Mouse (Mus musculus) neural tube, embryonic 13.5 days (tissue): Measurements from ENCODE around the gene Dnm3. TPM values are rescaled to one million over a fixed set of nuclear protein-coding genes. Genes with fewer than 3 reads are reported as not detected.
A peak's percentile ranks its signal among the peaks of the same experiment; 100 is the strongest.

Experiments
- ATAC-seq: fragments of 200-750 bp; cut with Nextera tagmentation; 2 replicates; pipeline ENCODE4 v1.8.0; 2017; ENCODE audit warnings: low read depth, mild to moderate bottlenecking, moderate TSS enrichment, moderate library complexity
- H3K27ac ChIP-seq: fragments of 300-500 bp; sonication (generic); replicated peaks from 2 replicates; pipeline ENCODE4 v1.5.1; 2015; ENCODE audit warnings: moderate library complexity, mild to moderate bottlenecking, inconsistent platforms
- H3K27me3 ChIP-seq: fragments of 300-500 bp; sonication (generic); 2 replicates; pipeline ENCODE4 v1.6.1; 2015; ENCODE audit warnings: mild to moderate bottlenecking, inconsistent platforms
- H3K36me3 ChIP-seq: fragments of 300-500 bp; sonication (generic); 2 replicates; pipeline ENCODE4 v1.6.1; 2015; ENCODE audit warnings: mild to moderate bottlenecking, inconsistent platforms
- H3K4me1 ChIP-seq: fragments of 300-500 bp; sonication (generic); replicated peaks from 2 replicates; pipeline ENCODE4 v1.6.1; 2015; ENCODE audit warnings: inconsistent platforms
- H3K4me2 ChIP-seq: fragments of 300-500 bp; sonication (generic); 2 replicates; pipeline ENCODE4 v1.6.1; 2015; ENCODE audit warnings: inconsistent platforms, mild to moderate bottlenecking, moderate library complexity
- H3K4me3 ChIP-seq: fragments of 300-500 bp; sonication (generic); 2 replicates; pipeline ENCODE4 v1.5.1; 2015; ENCODE audit warnings: mild to moderate bottlenecking, inconsistent platforms
- H3K9ac ChIP-seq: fragments of 300-500 bp; sonication (generic); 2 replicates; pipeline ENCODE4 v1.6.1; 2015; ENCODE audit warnings: moderate library complexity, mild to moderate bottlenecking, inconsistent platforms
- H3K9me3 ChIP-seq: fragments of 300-500 bp; sonication (generic); 2 replicates; pipeline ENCODE4 v1.6.1; 2016; ENCODE audit warnings: inconsistent platforms
- WGBS: fragments of 180-500 bp; shearing (Covaris S2); methylation state at CpG from one replicate; pipeline ENCODE4 v1.1.7; 2015; 5-methylcytosine and 5-hydroxymethylcytosine counted together
- polyA plus RNA-seq: library from polyadenylated mRNA; unstranded; fragments of >200 nt; fragmentation: Nextera tagmentation; extraction: Ambion mirVana; gene quantifications from 2 replicates; pipeline ENCODE4 v1.2.1, GENCODE M21; 2015

Dnm3 gene
- polyA plus RNA-seq, 1 experiment from 2014 or later: 41.6 TPM

- Histone ChIP-seq H3K9me3 (no peaks in the 10 kb centered on the region), H3K4me3 (no peak overlapping the region), H3K4me2 (no peak overlapping the region), H3K27me3 (no peaks in the 10 kb centered on the region), H3K9ac (no peak overlapping the region), H3K36me3 (0 out of 2 replicates have a peak, but pooled peaks cover 4% of the 10 kb centered on the region), H3K27ac (no peak overlapping the region), H3K4me1 (peaks cover 10% of the 10 kb centered on the region)
- no peak for ATAC-seq
- WGBS: 92% methylated on average over 7 of the region's 7 CpGs
Observed at GRCm38 (mm10) chr1:161992389-161992788, 485.4 kb downstream of the Dnm3 start.

GRCm38 (mm10) chr1:161991846-161992245 is 486.0 kb downstream of the Dnm3 start:
- Histone ChIP-seq H3K9me3 (no peaks in the 10 kb centered on the region), H3K9ac (no peak overlapping the region), H3K4me2 (no peak overlapping the region), H3K27me3 (no peaks in the 10 kb centered on the region), H3K27ac (no peak overlapping the region), H3K36me3 (0 out of 2 replicates have a peak, but pooled peaks cover 4% of the 10 kb centered on the region), H3K4me1 (peaks cover 10% of the 10 kb centered on the region), H3K4me3 (no peak overlapping the region)
- no peak for ATAC-seq
- WGBS: 84% methylated on average over 11 of the region's 11 CpGs

DNA sequence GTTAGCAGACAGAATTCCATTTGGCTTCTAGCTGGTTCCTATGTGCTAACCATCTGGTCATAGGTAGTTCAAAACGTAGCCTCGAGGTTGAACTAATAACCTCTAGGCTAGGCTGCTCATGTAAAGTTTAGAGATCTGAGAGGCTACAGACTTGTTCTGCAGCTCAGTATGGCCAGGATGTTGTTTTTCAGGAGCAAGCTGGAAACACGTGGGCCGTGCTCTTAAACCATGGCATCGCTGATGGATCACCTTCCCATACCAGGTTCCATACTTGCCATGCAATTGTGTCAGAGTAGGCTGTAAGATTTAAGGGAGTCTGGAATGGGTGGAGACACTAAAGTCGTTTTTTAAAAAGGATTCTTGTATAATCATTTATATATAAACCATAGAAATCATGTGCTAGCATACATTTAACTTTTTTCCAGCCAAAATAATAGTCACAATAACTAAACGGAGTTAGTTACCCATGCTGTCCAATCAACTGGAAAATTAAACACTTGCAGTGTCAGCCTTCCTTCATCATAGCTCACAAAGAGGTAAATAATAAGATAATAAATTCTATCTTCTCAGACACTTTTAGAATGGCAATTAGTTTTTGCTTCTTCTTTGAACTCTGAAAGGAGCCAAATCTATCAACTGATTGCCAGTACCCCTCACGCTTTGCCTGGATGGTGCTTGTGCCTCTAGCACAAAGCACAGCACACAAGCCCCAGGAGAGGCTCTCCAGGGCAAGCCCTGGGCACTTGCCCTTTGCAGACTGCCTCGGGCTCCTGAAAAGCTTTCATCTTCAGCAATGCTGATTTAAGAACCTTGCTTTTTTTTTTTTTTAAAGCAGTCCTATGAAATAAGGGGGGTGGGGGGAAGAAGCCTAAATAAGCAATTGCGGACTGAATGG is 486.9 kb downstream of the Dnm3 start:
- ATAC-seq: no peak
- H3K9ac ChIP-seq: no peak overlapping the region
- no peaks in the 10 kb centered on the region for H3K9me3 ChIP-seq
- H3K4me3 ChIP-seq: no peak overlapping the region
- H3K27me3 ChIP-seq: no peaks in the 10 kb centered on the region
- H3K27ac ChIP-seq: no peak overlapping the region
- 19% methylated on average over 10 of the region's 10 CpGs for WGBS
- H3K36me3 ChIP-seq: 0 out of 2 replicates have a peak, but pooled peaks cover 4% of the 10 kb centered on the region
- H3K4me2 ChIP-seq: no peak overlapping the region
- peaks cover 10% of the 10 kb centered on the region for H3K4me1 ChIP-seq

GRCm38 (mm10) chr1:161983979-161984566 is 493.8 kb downstream of the Dnm3 start:
- no peaks in the 10 kb centered on the region for H3K9me3 ChIP-seq
- 21% methylated on average over 4 of the region's 4 CpGs for WGBS
- 0 out of 2 replicates have a peak, but pooled peaks cover 11% of the 10 kb centered on the region for H3K4me1 ChIP-seq
- H3K27ac ChIP-seq: no peak overlapping the region
- H3K27me3 ChIP-seq: no peaks in the 10 kb centered on the region
- no peak overlapping the region for H3K4me2 ChIP-seq
- H3K4me3 ChIP-seq: no peak overlapping the region
- ATAC-seq: no peak
- no peaks in the 10 kb centered on the region for H3K36me3 ChIP-seq
- no peak overlapping the region for H3K9ac ChIP-seq

- ATAC-seq: no peak
- Histone ChIP-seq H3K27me3 (no peaks in the 10 kb centered on the region), H3K4me3 (no peak overlapping the region), H3K4me1 (0 out of 2 replicates have a peak, but pooled peaks cover 11% of the 10 kb centered on the region), H3K36me3 (no peaks in the 10 kb centered on the region), H3K27ac (0 out of 2 replicates have a peak overlapping the region, but pooled peaks have one; percentile 13), H3K9me3 (no peaks in the 10 kb centered on the region), H3K4me2 (no peak overlapping the region), H3K9ac (no peak overlapping the region)
- WGBS: 54% methylated on average over 6 of the region's 6 CpGs
Observed at GRCm38 (mm10) chr1:161983451-161983850, 494.4 kb downstream of the Dnm3 start.

- no peak overlapping the region for H3K9ac ChIP-seq
- no peaks in the 10 kb centered on the region for H3K36me3 ChIP-seq
- ATAC-seq: no peak
- H3K27ac ChIP-seq: no peak overlapping the region
- H3K4me3 ChIP-seq: no peak overlapping the region
- H3K9me3 ChIP-seq: no peaks in the 10 kb centered on the region
- WGBS: 91% methylated on average over 9 of the region's 9 CpGs
- H3K4me2 ChIP-seq: no peak overlapping the region
- H3K27me3 ChIP-seq: no peaks in the 10 kb centered on the region
- peaks cover 11% of the 10 kb centered on the region; the same call in 1 of the 2 replicates for H3K4me1 ChIP-seq
Observed at GRCm38 (mm10) chr1:161980626-161981298, 497.1 kb downstream of the Dnm3 start.

GRCm38 (mm10) chr1:161980046-161980445 is 497.8 kb downstream of the Dnm3 start:
- Histone ChIP-seq H3K4me3 (no peak overlapping the region), H3K4me1 (peaks cover 11% of the 10 kb centered on the region; the same call in 1 of the 2 replicates), H3K36me3 (no peaks in the 10 kb centered on the region), H3K9ac (no peak overlapping the region), H3K4me2 (no peak overlapping the region), H3K27me3 (no peaks in the 10 kb centered on the region), H3K9me3 (no peaks in the 10 kb centered on the region), H3K27ac (no peak overlapping the region)
- no peak for ATAC-seq
- 84% methylated on average over 2 of the region's 2 CpGs for WGBS

DNA sequence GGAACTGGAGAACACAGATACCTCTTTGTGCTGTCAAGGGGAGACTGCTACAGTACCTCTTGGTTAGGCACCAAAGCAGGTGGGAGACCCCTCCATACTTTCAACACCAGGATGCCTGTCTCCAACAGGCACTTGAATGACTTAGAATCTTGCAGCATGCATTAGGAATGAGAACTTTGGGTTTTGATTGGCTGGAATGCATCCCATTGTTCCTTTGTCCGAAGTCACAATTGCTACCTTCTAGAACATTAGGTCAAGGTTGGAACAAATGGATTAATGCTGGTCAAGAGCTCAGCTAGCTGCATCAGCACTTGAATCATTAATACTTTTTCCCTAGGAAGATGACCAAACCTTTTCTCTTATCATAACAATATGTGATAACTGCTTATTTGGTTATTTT is 498.3 kb downstream of the Dnm3 start, which contains the start of gene 4930558K02Rik:
Gene 4930558K02Rik, minus strand, starts transcription at position 101 of the 400 bp plus-strand sequence.
- Histone ChIP-seq H3K9me3 (no peaks in the 10 kb centered on the region), H3K27ac (no peak within 1 kb of the TSS), H3K4me2 (no peak within 1 kb of the TSS), H3K4me1 (peaks cover 7% of the 10 kb centered on the region; the same call in 1 of the 2 replicates), H3K27me3 (no peaks in the 10 kb centered on the region), H3K36me3 (no peaks in the 10 kb centered on the region), H3K4me3 (no peak within 1 kb of the TSS), H3K9ac (no peak within 1 kb of the TSS)
- WGBS: 70% methylated on average over 1 of the region's 1 CpGs
- ATAC-seq: no peak

GRCm38 (mm10) chr1:161978173-161978700 is 499.6 kb downstream of the Dnm3 start:
- Histone ChIP-seq H3K4me1 (no peaks in the 10 kb centered on the region; the same call in 1 of the 2 replicates), H3K27me3 (no peaks in the 10 kb centered on the region), H3K36me3 (no peaks in the 10 kb centered on the region), H3K9ac (no peak overlapping the region), H3K27ac (no peak overlapping the region), H3K4me2 (no peak overlapping the region), H3K9me3 (no peaks in the 10 kb centered on the region), H3K4me3 (no peak overlapping the region)
- WGBS: 91% methylated on average over 5 of the region's 5 CpGs
- no peak for ATAC-seq

- no peak overlapping the region for H3K27ac ChIP-seq
- no peak overlapping the region for H3K4me3 ChIP-seq
- H3K9ac ChIP-seq: no peak overlapping the region
- WGBS: 66% methylated on average over 4 of the region's 4 CpGs
- no peak for ATAC-seq
- H3K27me3 ChIP-seq: no peaks in the 10 kb centered on the region
- H3K4me2 ChIP-seq: no peak overlapping the region
- H3K9me3 ChIP-seq: no peaks in the 10 kb centered on the region
- H3K4me1 ChIP-seq: no peaks in the 10 kb centered on the region; the same call in 1 of the 2 replicates
- H3K36me3 ChIP-seq: no peaks in the 10 kb centered on the region
Observed at GRCm38 (mm10) chr1:161977331-161977730, 500.5 kb downstream of the Dnm3 start.

DNA sequence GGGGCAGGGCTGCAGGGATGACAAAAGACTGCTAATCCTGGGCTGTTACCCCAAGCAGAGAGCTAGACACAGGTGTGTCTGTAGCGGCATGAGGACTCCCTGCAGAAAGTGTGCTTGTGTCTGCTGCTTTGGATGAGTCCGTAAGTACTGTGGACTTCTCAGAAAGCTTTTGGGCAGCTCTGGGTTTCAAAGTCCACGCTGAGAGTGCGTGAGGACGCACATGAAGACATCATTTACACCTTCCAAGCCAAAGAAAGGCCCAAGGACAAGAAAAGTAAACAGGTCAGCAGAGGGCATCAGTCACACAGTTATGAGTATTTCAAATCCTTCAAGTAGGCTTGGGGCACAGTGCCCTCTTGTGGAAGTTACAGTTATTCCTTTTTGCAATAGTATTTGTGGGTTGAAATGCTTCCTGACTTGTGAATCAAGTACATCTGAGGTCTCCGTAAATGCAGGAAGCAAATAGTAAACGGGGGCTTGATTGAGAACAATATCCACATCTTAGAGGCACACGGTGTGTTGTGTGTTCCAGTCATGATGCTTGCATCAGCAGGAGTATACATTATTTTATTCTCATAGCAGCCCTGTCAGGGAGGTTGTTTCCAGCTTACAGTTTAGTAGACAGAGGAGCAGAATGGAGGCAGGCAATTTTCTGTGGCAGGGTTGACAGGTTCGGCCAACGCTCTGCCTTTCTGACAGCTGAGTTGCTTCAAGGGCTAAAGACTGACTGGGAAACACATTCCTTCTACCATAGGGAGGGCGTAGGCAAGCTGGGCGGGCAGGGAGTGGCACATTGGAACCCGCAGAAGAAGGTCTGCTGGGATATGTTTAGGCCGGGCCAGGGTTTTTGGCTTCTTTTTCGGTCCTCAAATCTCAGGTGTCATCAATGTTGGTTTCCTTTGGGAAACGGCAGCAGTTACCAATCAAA is 501.3 kb downstream of the Dnm3 start:
- no peak overlapping the region for H3K4me2 ChIP-seq
- no peaks in the 10 kb centered on the region for H3K9me3 ChIP-seq
- ATAC-seq: peak; percentile 47; the same call in 1 of the 2 replicates
- H3K4me1 ChIP-seq: peaks cover 1% of the 10 kb centered on the region
- no peak overlapping the region for H3K27ac ChIP-seq
- H3K4me3 ChIP-seq: no peak overlapping the region
- H3K9ac ChIP-seq: no peak overlapping the region
- no peaks in the 10 kb centered on the region for H3K27me3 ChIP-seq
- H3K36me3 ChIP-seq: peaks cover 4% of the 10 kb centered on the region; the same call in 1 of the 2 replicates
- WGBS: 54% methylated on average over 16 of the region's 16 CpGs
